Mouse (Mus musculus): ENCODE data around the gene Scarb1.

- TF ChIP-seq CTCF (IDR thresholded peaks at IDR 0.05; ENCODE audit: low read depth, low read length) = no peak
- TF ChIP-seq EP300 (IDR thresholded peaks at IDR 0.05; ENCODE audit: insufficient read depth, low read depth, low read length) = no peak
- no peak for TF ChIP-seq POLR2A (IDR thresholded peaks at IDR 0.05; ENCODE audit: insufficient read depth, low read length)
Measured at GRCm38 (mm10) chr5:125279216-125279615, 61.7 kb downstream of the Scarb1 start.
